Mouse (Mus musculus) G1E-ER4 (cell line): ENCODE data around the gene Mus81. TPM values are rescaled to one million over a fixed set of nuclear protein-coding genes. Genes with fewer than 3 reads are reported as not detected.

ENCODE experiments used
- GATA1 ChIP-seq: IDR thresholded peaks from one replicate; pipeline ENCODE4 v1.8.0; 2012; ENCODE audit warnings: low read length, inconsistent platforms
- polyA plus RNA-seq: library from polyadenylated mRNA; stranded (reverse); fragments of >175 nt; gene quantifications from 2 replicates; pipeline ENCODE4 v1.2.3, GENCODE M21; 2012

Gene Mus81
- polyA plus RNA-seq, 1 experiment: 34.6 TPM

- no peak for TF ChIP-seq GATA1
Observed at GRCm38 (mm10) chr19:5480016-5480415, 8.2 kb downstream of the Mus81 start.

GRCm38 (mm10) chr19:5477668-5478300, 10.4 kb downstream of the Mus81 start:
- no peak for TF ChIP-seq GATA1

GRCm38 (mm10) chr19:5477004-5477667, 11.1 kb downstream of the Mus81 start:
- no peak for TF ChIP-seq GATA1

- TF ChIP-seq GATA1: no peak
Observed at GRCm38 (mm10) chr19:5475069-5475714, 13.0 kb downstream of the Mus81 start.

- TF ChIP-seq GATA1: no peak
Observed at GRCm38 (mm10) chr19:5474281-5475068, 13.7 kb downstream of the Mus81 start.

GRCm38 (mm10) chr19:5473720-5474119, 14.5 kb downstream of the Mus81 start, which contains the start of gene Efemp2:
Gene Efemp2, plus strand, starts transcription at chr19:5473954.
- no peak for TF ChIP-seq GATA1

- TF ChIP-seq GATA1: no peak
Observed at GRCm38 (mm10) chr19:5472857-5473256, 15.3 kb downstream of the Mus81 start.

GRCm38 (mm10) chr19:5471846-5472245, 16.4 kb downstream of the Mus81 start:
- no peak for TF ChIP-seq GATA1

GRCm38 (mm10) chr19:5468374-5468773, 19.8 kb downstream of the Mus81 start, which contains the start of gene Ctsw:
Gene Ctsw, minus strand, starts transcription at chr19:5468507.
- no peak for TF ChIP-seq GATA1

- no peak for TF ChIP-seq GATA1
Observed at GRCm38 (mm10) chr19:5466916-5467500, 21.2 kb downstream of the Mus81 start.

GRCm38 (mm10) chr19:5465037-5465436, 23.2 kb downstream of the Mus81 start:
- no peak for TF ChIP-seq GATA1

- no peak for TF ChIP-seq GATA1
Observed at GRCm38 (mm10) chr19:5463791-5464562, 24.2 kb downstream of the Mus81 start.

- TF ChIP-seq GATA1: no peak
Observed at GRCm38 (mm10) chr19:5463212-5463611, 25.0 kb downstream of the Mus81 start.

GRCm38 (mm10) chr19:5461411-5461810, 26.8 kb downstream of the Mus81 start:
- no peak for TF ChIP-seq GATA1
